Mouse (Mus musculus): ENCODE measurements at regions not wholly inside any gene's neighbourhood (a gene's known extent, or its start where the extent isn't known, plus 50 kb on each side); places are given as distances from the start of the nearest gene placed in this dataset.

DNA sequence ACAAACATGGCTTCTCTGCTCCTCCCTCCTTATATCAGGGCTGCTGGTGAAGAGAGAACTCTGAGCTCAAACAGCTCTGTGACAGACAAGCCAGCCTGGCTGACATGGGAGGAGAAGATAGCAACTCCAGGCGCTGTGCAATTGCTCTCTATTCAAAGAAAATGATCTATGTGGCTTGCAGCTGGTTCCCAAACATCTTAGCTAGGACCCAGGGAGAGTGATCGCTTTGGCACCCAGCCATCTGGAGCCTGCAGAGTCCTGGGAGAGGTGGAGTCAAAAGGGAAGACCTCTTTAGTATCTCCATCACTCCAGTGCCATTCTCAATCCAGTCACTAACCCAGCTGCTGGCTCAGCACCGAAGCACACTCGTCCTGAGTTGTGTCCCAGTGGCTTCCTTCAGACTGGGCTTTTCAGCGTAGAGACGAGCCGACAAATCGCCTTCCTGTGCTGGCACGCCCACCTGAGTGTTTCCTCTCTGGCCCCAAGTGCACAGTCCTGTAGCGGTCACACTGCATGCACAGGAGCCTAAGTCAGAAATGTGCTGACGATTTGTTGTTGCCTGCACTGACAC is 145.1 kb upstream of the Phyhipl start:
- Histone ChIP-seq H3K4me1 (ENCODE audit: control insufficient read depth, insufficient read depth, low read length) (no peaks in the 10 kb centered on the region), H3K27ac (replicated peaks; ENCODE audit: low read depth, low read length) (no peak overlapping the region), H3K9me3 (ENCODE audit: control insufficient read depth, low read length) (no peaks in the 10 kb centered on the region), H3K4me2 (ENCODE audit: low read depth, low read length) (no peak overlapping the region), H3K36me3 (ENCODE audit: control insufficient read depth, insufficient read depth, low read length) (no peaks in the 10 kb centered on the region), H3K27me3 (replicated peaks; ENCODE audit: control insufficient read depth, insufficient read depth, low read length) (no peaks in the 10 kb centered on the region), H3K4me3 (ENCODE audit: low read depth, low read length) (no peak overlapping the region), H3K9ac (ENCODE audit: low read depth, low read length) (no peak overlapping the region)
- no peak for DNase-seq (ENCODE audit: low spot score)
- 61% methylated on average over 11 of the region's 11 CpGs for WGBS
- peak; percentile 12; the same call in 1 of the 2 replicates for ATAC-seq (ENCODE audit: low read depth)

DNA sequence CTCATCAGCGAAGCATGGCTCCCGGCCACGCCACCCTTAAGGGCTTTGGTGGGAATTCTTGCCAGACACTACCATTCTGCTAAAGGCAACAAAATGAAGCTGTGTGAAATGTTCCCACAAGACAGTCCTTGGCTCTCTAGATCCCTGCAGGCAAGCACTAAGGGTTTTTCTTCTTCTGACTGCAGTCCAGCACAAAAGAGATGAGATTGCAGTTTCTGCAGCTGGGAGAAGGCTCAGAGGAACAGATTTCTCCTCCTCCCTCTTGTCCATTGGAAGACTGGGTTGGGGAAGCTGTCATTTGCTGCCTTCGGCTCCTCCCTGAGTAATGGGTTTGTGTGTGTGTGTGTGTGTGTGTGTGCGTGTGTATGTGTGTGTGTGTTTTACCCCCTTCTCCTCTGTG is 144.1 kb upstream of the Phyhipl start:
- H3K27me3 ChIP-seq (replicated peaks; ENCODE audit: control insufficient read depth, insufficient read depth, low read length), result no peaks in the 10 kb centered on the region
- no peak overlapping the region for H3K9ac ChIP-seq (ENCODE audit: low read depth, low read length)
- ATAC-seq (ENCODE audit: low read depth) (no peak), DNase-seq (ENCODE audit: low spot score) (no peak)
- H3K4me2 ChIP-seq (ENCODE audit: low read depth, low read length), result no peak overlapping the region
- H3K9me3 ChIP-seq (ENCODE audit: control insufficient read depth, low read length), result no peaks in the 10 kb centered on the region
- 77% methylated on average over 5 of the region's 5 CpGs for WGBS
- no peak overlapping the region for H3K4me3 ChIP-seq (ENCODE audit: low read depth, low read length)
- no peaks in the 10 kb centered on the region for H3K36me3 ChIP-seq (ENCODE audit: control insufficient read depth, insufficient read depth, low read length)
- H3K27ac ChIP-seq (replicated peaks; ENCODE audit: low read depth, low read length), result no peak overlapping the region
- H3K4me1 ChIP-seq (ENCODE audit: control insufficient read depth, insufficient read depth, low read length), result no peaks in the 10 kb centered on the region

GRCm38 (mm10) chr10:70799191-70799742 is 143.5 kb upstream of the Phyhipl start:
- DNase-seq (ENCODE audit: low spot score) (no peak), ATAC-seq (ENCODE audit: low read depth) (no peak)
- no peaks in the 10 kb centered on the region for H3K27me3 ChIP-seq (replicated peaks; ENCODE audit: control insufficient read depth, insufficient read depth, low read length)
- H3K9me3 ChIP-seq (ENCODE audit: control insufficient read depth, low read length), result no peaks in the 10 kb centered on the region
- H3K9ac ChIP-seq (ENCODE audit: low read depth, low read length), result no peak overlapping the region
- no peaks in the 10 kb centered on the region for H3K4me1 ChIP-seq (ENCODE audit: control insufficient read depth, insufficient read depth, low read length)
- no peak overlapping the region for H3K27ac ChIP-seq (replicated peaks; ENCODE audit: low read depth, low read length)
- no peaks in the 10 kb centered on the region for H3K36me3 ChIP-seq (ENCODE audit: control insufficient read depth, insufficient read depth, low read length)
- no peak overlapping the region for H3K4me2 ChIP-seq (ENCODE audit: low read depth, low read length)
- 78% methylated on average over 11 of the region's 11 CpGs for WGBS
- H3K4me3 ChIP-seq (ENCODE audit: low read depth, low read length), result no peak overlapping the region

- H3K9me3 ChIP-seq (ENCODE audit: control insufficient read depth, low read length), result no peaks in the 10 kb centered on the region
- H3K4me1 ChIP-seq (ENCODE audit: control insufficient read depth, insufficient read depth, low read length), result no peaks in the 10 kb centered on the region
- 45% methylated on average over 7 of the region's 7 CpGs for WGBS
- ATAC-seq (ENCODE audit: low read depth) (no peak), DNase-seq (ENCODE audit: low spot score) (peak; percentile 41)
- no peak overlapping the region for H3K4me3 ChIP-seq (ENCODE audit: low read depth, low read length)
- no peak overlapping the region for H3K9ac ChIP-seq (ENCODE audit: low read depth, low read length)
- H3K27me3 ChIP-seq (replicated peaks; ENCODE audit: control insufficient read depth, insufficient read depth, low read length), result no peaks in the 10 kb centered on the region
- H3K27ac ChIP-seq (replicated peaks; ENCODE audit: low read depth, low read length), result no peak overlapping the region
- H3K36me3 ChIP-seq (ENCODE audit: control insufficient read depth, insufficient read depth, low read length), result no peaks in the 10 kb centered on the region
- H3K4me2 ChIP-seq (ENCODE audit: low read depth, low read length), result no peak overlapping the region
Observed at GRCm38 (mm10) chr10:70788814-70789452, 133.2 kb upstream of the Phyhipl start.

GRCm38 (mm10) chr10:70781036-70781435 is 125.3 kb upstream of the Phyhipl start:
- H3K9ac ChIP-seq (ENCODE audit: low read depth, low read length), result no peak overlapping the region
- H3K4me3 ChIP-seq (ENCODE audit: low read depth, low read length), result no peak overlapping the region
- H3K27ac ChIP-seq (replicated peaks; ENCODE audit: low read depth, low read length), result no peak overlapping the region
- H3K4me1 ChIP-seq (ENCODE audit: control insufficient read depth, insufficient read depth, low read length), result no peaks in the 10 kb centered on the region
- WGBS, result 93% methylated on average over 3 of the region's 3 CpGs
- DNase-seq (ENCODE audit: low spot score) (no peak), ATAC-seq (ENCODE audit: low read depth) (no peak)
- no peaks in the 10 kb centered on the region for H3K9me3 ChIP-seq (ENCODE audit: control insufficient read depth, low read length)
- no peaks in the 10 kb centered on the region for H3K27me3 ChIP-seq (replicated peaks; ENCODE audit: control insufficient read depth, insufficient read depth, low read length)
- no peaks in the 10 kb centered on the region for H3K36me3 ChIP-seq (ENCODE audit: control insufficient read depth, insufficient read depth, low read length)
- H3K4me2 ChIP-seq (ENCODE audit: low read depth, low read length), result no peak overlapping the region

- H3K4me1 ChIP-seq (ENCODE audit: control insufficient read depth, insufficient read depth, low read length), result no peaks in the 10 kb centered on the region
- ATAC-seq (ENCODE audit: low read depth) (no peak), DNase-seq (ENCODE audit: low spot score) (no peak)
- H3K9ac ChIP-seq (ENCODE audit: low read depth, low read length), result no peak overlapping the region
- 94% methylated on average over 11 of the region's 11 CpGs for WGBS
- no peaks in the 10 kb centered on the region for H3K27me3 ChIP-seq (replicated peaks; ENCODE audit: control insufficient read depth, insufficient read depth, low read length)
- no peak overlapping the region for H3K4me3 ChIP-seq (ENCODE audit: low read depth, low read length)
- H3K4me2 ChIP-seq (ENCODE audit: low read depth, low read length), result no peak overlapping the region
- H3K9me3 ChIP-seq (ENCODE audit: control insufficient read depth, low read length), result no peaks in the 10 kb centered on the region
- no peak overlapping the region for H3K27ac ChIP-seq (replicated peaks; ENCODE audit: low read depth, low read length)
- no peaks in the 10 kb centered on the region for H3K36me3 ChIP-seq (ENCODE audit: control insufficient read depth, insufficient read depth, low read length)
Observed at GRCm38 (mm10) chr10:70778596-70778995, 122.8 kb upstream of the Phyhipl start.

DNA sequence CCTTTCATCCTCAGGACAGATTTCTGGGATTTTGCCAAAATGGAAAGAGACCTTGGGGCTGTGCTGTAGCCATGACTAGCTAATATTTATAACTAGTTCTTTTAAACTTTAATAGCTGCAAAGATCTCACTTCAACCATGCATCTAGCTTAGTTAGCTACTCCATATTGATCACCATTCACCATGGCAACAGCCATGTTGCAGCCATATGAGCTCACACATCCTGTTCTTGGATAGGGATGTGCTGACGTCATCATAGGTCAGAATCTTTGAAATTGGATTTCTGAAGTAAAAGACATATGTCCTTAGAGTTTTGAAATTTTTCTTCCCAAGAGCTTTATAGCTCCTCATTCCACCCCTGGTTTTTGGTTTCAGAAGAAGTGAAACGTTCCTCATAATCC is 118.8 kb upstream of the Phyhipl start:
- H3K27ac ChIP-seq (replicated peaks; ENCODE audit: low read depth, low read length), result no peak overlapping the region
- 52% methylated on average over 2 of the region's 2 CpGs for WGBS

GRCm38 (mm10) chr10:70774159-70774558 is 118.4 kb upstream of the Phyhipl start:
- H3K27ac ChIP-seq (replicated peaks; ENCODE audit: low read depth, low read length), result no peak overlapping the region
- 73% methylated on average over 4 of the region's 4 CpGs for WGBS
- H3K9ac ChIP-seq (ENCODE audit: low read depth, low read length), result no peak overlapping the region
- no peaks in the 10 kb centered on the region for H3K27me3 ChIP-seq (replicated peaks; ENCODE audit: control insufficient read depth, insufficient read depth, low read length)
- DNase-seq (ENCODE audit: low spot score) (no peak), ATAC-seq (ENCODE audit: low read depth) (no peak)
- H3K36me3 ChIP-seq (ENCODE audit: control insufficient read depth, insufficient read depth, low read length), result no peaks in the 10 kb centered on the region
- no peaks in the 10 kb centered on the region for H3K4me1 ChIP-seq (ENCODE audit: control insufficient read depth, insufficient read depth, low read length)
- H3K4me2 ChIP-seq (ENCODE audit: low read depth, low read length), result no peak overlapping the region
- no peak overlapping the region for H3K4me3 ChIP-seq (ENCODE audit: low read depth, low read length)
- H3K9me3 ChIP-seq (ENCODE audit: control insufficient read depth, low read length), result no peaks in the 10 kb centered on the region

More for the DNA sequence above, 118.8 kb upstream of the Phyhipl start:
- Histone ChIP-seq H3K27me3 (replicated peaks; ENCODE audit: control insufficient read depth, insufficient read depth, low read length) (no peaks in the 10 kb centered on the region), H3K36me3 (ENCODE audit: control insufficient read depth, insufficient read depth, low read length) (no peaks in the 10 kb centered on the region), H3K9me3 (ENCODE audit: control insufficient read depth, low read length) (no peaks in the 10 kb centered on the region), H3K4me2 (ENCODE audit: low read depth, low read length) (no peak overlapping the region), H3K9ac (ENCODE audit: low read depth, low read length) (no peak overlapping the region), H3K4me1 (ENCODE audit: control insufficient read depth, insufficient read depth, low read length) (no peaks in the 10 kb centered on the region), H3K4me3 (ENCODE audit: low read depth, low read length) (no peak overlapping the region)
- no peak for DNase-seq (ENCODE audit: low spot score)
- no peak for ATAC-seq (ENCODE audit: low read depth)

- 85% methylated on average over 7 of the region's 7 CpGs for WGBS
- Histone ChIP-seq H3K36me3 (ENCODE audit: control insufficient read depth, insufficient read depth, low read length) (no peaks in the 10 kb centered on the region), H3K27ac (replicated peaks; ENCODE audit: low read depth, low read length) (no peak overlapping the region), H3K4me2 (ENCODE audit: low read depth, low read length) (no peak overlapping the region), H3K27me3 (replicated peaks; ENCODE audit: control insufficient read depth, insufficient read depth, low read length) (no peaks in the 10 kb centered on the region), H3K4me1 (ENCODE audit: control insufficient read depth, insufficient read depth, low read length) (no peaks in the 10 kb centered on the region), H3K9me3 (ENCODE audit: control insufficient read depth, low read length) (no peaks in the 10 kb centered on the region), H3K4me3 (ENCODE audit: low read depth, low read length) (no peak overlapping the region), H3K9ac (ENCODE audit: low read depth, low read length) (no peak overlapping the region)
- ATAC-seq (ENCODE audit: low read depth) (no peak), DNase-seq (ENCODE audit: low spot score) (no peak)
Observed at GRCm38 (mm10) chr10:70767461-70767860, 111.7 kb upstream of the Phyhipl start.

Data from embryonic facial prominence, embryonic 14.5 days (tissue).